Mouse (Mus musculus): ENCODE results near the gene Olfr212.
"Not testable (repeated sequence)": the region's sequence is repeated elsewhere in the genome, so short reads cannot be mapped to it uniquely, and the experiment has no call there.

The Olfr212 gene

GRCm38 (mm10) chr6:116506302-116507003 lies at the start of gene Olfr212:
TSS of gene Olfr212 (plus strand) at chr6:116506516.
- not testable (repeated sequence) for DNase-seq (ENCODE audit: low read depth)

GRCm38 (mm10) chr6:116458728-116459127 lies 47.6 kb upstream of the Olfr212 start:
- no peak for DNase-seq (ENCODE audit: low read depth)

- no peak for DNase-seq (ENCODE audit: low read depth)
Measured at GRCm38 (mm10) chr6:116459232-116459631, 47.1 kb upstream of the Olfr212 start.

- DNase-seq (ENCODE audit: low read depth), result no peak
Measured at GRCm38 (mm10) chr6:116460544-116461283, 45.6 kb upstream of the Olfr212 start, which contains the start of gene Alox5. TSS of gene Alox5 (minus strand) at chr6:116461178.

- no peak for DNase-seq (ENCODE audit: low read depth)
Measured at GRCm38 (mm10) chr6:116468081-116468480, 38.2 kb upstream of the Olfr212 start.

- DNase-seq (ENCODE audit: low read depth), result no peak
Measured at GRCm38 (mm10) chr6:116485081-116485480, 21.2 kb upstream of the Olfr212 start.

GRCm38 (mm10) chr6:116486833-116487232 lies 19.5 kb upstream of the Olfr212 start:
- no peak for DNase-seq (ENCODE audit: low read depth)

- DNase-seq (ENCODE audit: low read depth), result no peak
Measured at GRCm38 (mm10) chr6:116488791-116489190, 17.5 kb upstream of the Olfr212 start, which contains the start of gene Olfr211. TSS of gene Olfr211 (plus strand) at chr6:116489091.

- DNase-seq (ENCODE audit: low read depth), result no peak
Measured at GRCm38 (mm10) chr6:116493742-116494141, 12.6 kb upstream of the Olfr212 start.

- no peak for DNase-seq (ENCODE audit: low read depth)
Measured at GRCm38 (mm10) chr6:116495960-116496359, 10.4 kb upstream of the Olfr212 start.

GRCm38 (mm10) chr6:116514832-116515231 lies 8.5 kb downstream of the Olfr212 start:
- DNase-seq (ENCODE audit: low read depth), result no peak

GRCm38 (mm10) chr6:116538156-116538555 lies 31.8 kb downstream of the Olfr212 start, which contains the start of gene Olfr213:
TSS of gene Olfr213 (plus strand) at chr6:116538456.
- DNase-seq (ENCODE audit: low read depth), result no peak

- DNase-seq (ENCODE audit: low read depth), result no peak
Measured at GRCm38 (mm10) chr6:116542500-116542899, 36.2 kb downstream of the Olfr212 start.

GRCm38 (mm10) chr6:116550841-116551240 lies 44.5 kb downstream of the Olfr212 start, which contains the start of gene Gm5580:
TSS of gene Gm5580 (plus strand) at chr6:116551141.
- not testable (repeated sequence) for DNase-seq (ENCODE audit: low read depth)

- DNase-seq (ENCODE audit: low read depth), result no peak
Measured at GRCm38 (mm10) chr6:116553935-116554334, 47.6 kb downstream of the Olfr212 start, which contains the start of gene Olfr214. TSS of gene Olfr214 (plus strand) at chr6:116554235.

GRCm38 (mm10) chr6:116554952-116555351 lies 48.6 kb downstream of the Olfr212 start:
- no peak for DNase-seq (ENCODE audit: low read depth)

Measured in c-Kit-positive CD71-positive TER-119-negative erythroid progenitor cells, embryonic 14.5 days (primary cell).